Mouse (Mus musculus) hindbrain, embryonic 15.5 days (tissue): ENCODE data around the gene Slc25a29. TPM values are rescaled to one million over a fixed set of nuclear protein-coding genes. Genes with fewer than 3 reads are reported as not detected.

Experiments used
- ATAC-seq: fragments of 200-750 bp; cut with Nextera tagmentation; 2 replicates; pipeline ENCODE4 v1.8.0; 2017; ENCODE audit warnings: low read depth, moderate number of reproducible peaks, moderate TSS enrichment; ENCODE audit not compliant: low FRiP score
- H3K27ac ChIP-seq: fragments of 300-500 bp; sonication (generic); replicated peaks from 2 replicates; pipeline ENCODE4 v1.5.1; 2015; ENCODE audit warnings: mild to moderate bottlenecking, inconsistent platforms
- H3K27me3 ChIP-seq: fragments of 300-500 bp; sonication (generic); 2 replicates; pipeline ENCODE4 v1.6.1; 2015; ENCODE audit warnings: control low read depth, inconsistent platforms
- H3K36me3 ChIP-seq: fragments of 300-500 bp; sonication (generic); 2 replicates; pipeline ENCODE4 v1.6.1; 2015; ENCODE audit warnings: control low read depth, inconsistent platforms
- H3K4me1 ChIP-seq: fragments of 300-500 bp; sonication (generic); replicated peaks from 2 replicates; pipeline ENCODE4 v1.6.1; 2015; ENCODE audit warnings: control low read depth, inconsistent platforms
- H3K4me2 ChIP-seq: fragments of 300-500 bp; sonication (generic); 2 replicates; pipeline ENCODE4 v1.6.1; 2015; ENCODE audit warnings: moderate library complexity, mild to moderate bottlenecking, inconsistent platforms
- H3K4me3 ChIP-seq: fragments of 300-500 bp; sonication (generic); 2 replicates; pipeline ENCODE4 v1.5.1; 2015; ENCODE audit warnings: mild to moderate bottlenecking, inconsistent platforms
- H3K9ac ChIP-seq: fragments of 300-500 bp; sonication (generic); 2 replicates; pipeline ENCODE4 v1.6.1; 2015; ENCODE audit warnings: inconsistent platforms
- H3K9me3 ChIP-seq: fragments of 300-500 bp; sonication (generic); 2 replicates; pipeline ENCODE4 v1.6.1; 2016; ENCODE audit warnings: control low read depth, inconsistent platforms
- WGBS: fragments of 180-500 bp; shearing (Covaris S2); methylation state at CpG from one replicate; pipeline ENCODE4 v1.1.7; 2015; 5-methylcytosine and 5-hydroxymethylcytosine counted together
- microRNA counts: library from miRNA; unstranded; fragments of <30 nt; microRNA quantifications from one replicate; lab custom pipeline; 2016
- microRNA-seq: library from miRNA; unstranded; fragments of <30 nt; microRNA quantifications from one replicate; pipeline ENCODE4, GENCODE M21; 2016
- polyA plus RNA-seq: library from polyadenylated mRNA; unstranded; fragments of >200 nt; fragmentation: Nextera tagmentation; extraction: Ambion mirVana; gene quantifications from 2 replicates; pipeline ENCODE4 v1.2.1, GENCODE M21; 2015

Gene Slc25a29
- polyA plus RNA-seq, 1 experiment from 2014 or later = 20.7 TPM

GRCm38 (mm10) chr12:108793453-108793941 lies 42.2 kb downstream of the Slc25a29 start:
- Histone ChIP-seq H3K9ac (peak overlapping the region; percentile 81), H3K27me3 (no peaks in the 10 kb centered on the region), H3K9me3 (no peaks in the 10 kb centered on the region), H3K27ac (peak overlapping the region; percentile 99), H3K4me2 (peak overlapping the region; percentile 65), H3K4me3 (peak overlapping the region; percentile 86), H3K4me1 (peaks cover 54% of the 10 kb centered on the region), H3K36me3 (no peaks in the 10 kb centered on the region)
- WGBS = under 1% methylated on average over 64 of the region's 71 CpGs
- ATAC-seq = no peak; the same call in 1 of the 2 replicates

GRCm38 (mm10) chr12:108792546-108793452 lies 42.9 kb downstream of the Slc25a29 start, which contains the start of gene Yy1:
Gene Yy1 (plus strand): TSS chr12:108792973.
- H3K27ac ChIP-seq = peak within 1 kb of the TSS; percentile 99
- H3K9me3 ChIP-seq = no peaks in the 10 kb centered on the region
- no peaks in the 10 kb centered on the region for H3K36me3 ChIP-seq
- under 1% methylated on average over 89 of the region's 127 CpGs for WGBS
- H3K4me1 ChIP-seq = peaks cover 49% of the 10 kb centered on the region
- H3K9ac ChIP-seq = peak within 1 kb of the TSS; percentile 81
- peak within 1 kb of the TSS; percentile 65 for H3K4me2 ChIP-seq
- peak; percentile 94 for ATAC-seq
- H3K27me3 ChIP-seq = no peaks in the 10 kb centered on the region
- peak within 1 kb of the TSS; percentile 86 for H3K4me3 ChIP-seq

GRCm38 (mm10) chr12:108792152-108792545 lies 43.5 kb downstream of the Slc25a29 start:
- peak overlapping the region; percentile 99 for H3K27ac ChIP-seq

GRCm38 (mm10) chr12:108787329-108787728 lies 48.4 kb downstream of the Slc25a29 start:
- Histone ChIP-seq H3K4me2 (no peak overlapping the region), H3K9me3 (no peaks in the 10 kb centered on the region), H3K27me3 (no peaks in the 10 kb centered on the region), H3K9ac (no peak overlapping the region), H3K27ac (no peak overlapping the region), H3K4me1 (peaks cover 22% of the 10 kb centered on the region), H3K36me3 (no peaks in the 10 kb centered on the region), H3K4me3 (no peak overlapping the region)
- ATAC-seq = no peak
- WGBS = 91% methylated on average over 2 of the region's 2 CpGs

More at GRCm38 (mm10) chr12:108792152-108792545, 43.5 kb downstream of the Slc25a29 start:
- H3K36me3 ChIP-seq = no peaks in the 10 kb centered on the region
- under 1% methylated on average over 52 of the region's 52 CpGs for WGBS
- H3K4me1 ChIP-seq = peaks cover 46% of the 10 kb centered on the region
- H3K27me3 ChIP-seq = no peaks in the 10 kb centered on the region
- peak overlapping the region; percentile 86 for H3K4me3 ChIP-seq
- H3K4me2 ChIP-seq = peak overlapping the region; percentile 65
- ATAC-seq = peak; percentile 37
- no peaks in the 10 kb centered on the region for H3K9me3 ChIP-seq
- H3K9ac ChIP-seq = peak overlapping the region; percentile 72

- no peaks in the 10 kb centered on the region for H3K27me3 ChIP-seq
- no peak overlapping the region for H3K9ac ChIP-seq
- 92% methylated on average over 4 of the region's 4 CpGs for WGBS
- H3K4me3 ChIP-seq = no peak overlapping the region
- no peak for ATAC-seq
- no peak overlapping the region for H3K27ac ChIP-seq
- H3K9me3 ChIP-seq = no peaks in the 10 kb centered on the region
- no peaks in the 10 kb centered on the region for H3K36me3 ChIP-seq
- peaks cover 6% of the 10 kb centered on the region; the same call in 1 of the 2 replicates for H3K4me1 ChIP-seq
- H3K4me2 ChIP-seq = no peak overlapping the region
These were observed 50.5 kb downstream of the Slc25a29 start for GRCm38 (mm10) chr12:108785161-108785560.

GRCm38 (mm10) chr12:108780108-108780877 lies 55.4 kb downstream of the Slc25a29 start:
- Histone ChIP-seq H3K27me3 (no peaks in the 10 kb centered on the region), H3K4me3 (no peak overlapping the region), H3K9ac (no peak overlapping the region), H3K4me2 (no peak overlapping the region), H3K9me3 (no peaks in the 10 kb centered on the region), H3K27ac (no peak overlapping the region), H3K4me1 (no peaks in the 10 kb centered on the region), H3K36me3 (peaks cover 7% of the 10 kb centered on the region)
- no peak for ATAC-seq
- WGBS = 98% methylated on average over 7 of the region's 7 CpGs

MicroRNAs within 50 kb of the gene (microRNA counts, 519-probe panel; counts per million panel counts)
- not detected for microRNA mmu-miR-345-3p (lab: Ali Mortazavi, UCI)
- 2,550 counts per million, percentile 42 among the panel's probes with 10 or more counts for microRNA mmu-miR-345-5p (lab: Ali Mortazavi, UCI)

Small RNAs within 50 kb of the gene (microRNA-seq; reads per million reads assigned to microRNA genes)
- 83.5 reads per million, percentile 49 among the genes with 10 or more reads in this experiment for gene Mir345

Other genes with a start within 250 kb of the Slc25a29 start
- 2.4 and 3.2 TPM in 2 replicates for gene Degs2, start 133.6 kb downstream of the Slc25a29 start, polyA plus RNA-seq
- gene Yy1, start 42.9 kb downstream of the Slc25a29 start, polyA plus RNA-seq = 13.4 and 15.1 TPM in 2 replicates
- 6.6 and 7.4 TPM in 2 replicates for gene Slc25a47, start 163 bp upstream of the Slc25a29 start, polyA plus RNA-seq
- 4.6 and 6.0 TPM in 2 replicates for gene Wdr25, start 57.7 kb upstream of the Slc25a29 start, polyA plus RNA-seq
- 101 and 105 TPM in 2 replicates for gene Wars, start 58.3 kb upstream of the Slc25a29 start, polyA plus RNA-seq
- 31.0 and 37.3 TPM in 2 replicates for gene Begain, start 232.3 kb upstream of the Slc25a29 start, polyA plus RNA-seq